Mouse (Mus musculus): ENCODE data around the gene Rcor1.
"Not testable (repeated sequence)": the region's sequence is repeated elsewhere in the genome, so short reads cannot be mapped to it uniquely, and the experiment has no call there.

Gene Rcor1

DNA sequence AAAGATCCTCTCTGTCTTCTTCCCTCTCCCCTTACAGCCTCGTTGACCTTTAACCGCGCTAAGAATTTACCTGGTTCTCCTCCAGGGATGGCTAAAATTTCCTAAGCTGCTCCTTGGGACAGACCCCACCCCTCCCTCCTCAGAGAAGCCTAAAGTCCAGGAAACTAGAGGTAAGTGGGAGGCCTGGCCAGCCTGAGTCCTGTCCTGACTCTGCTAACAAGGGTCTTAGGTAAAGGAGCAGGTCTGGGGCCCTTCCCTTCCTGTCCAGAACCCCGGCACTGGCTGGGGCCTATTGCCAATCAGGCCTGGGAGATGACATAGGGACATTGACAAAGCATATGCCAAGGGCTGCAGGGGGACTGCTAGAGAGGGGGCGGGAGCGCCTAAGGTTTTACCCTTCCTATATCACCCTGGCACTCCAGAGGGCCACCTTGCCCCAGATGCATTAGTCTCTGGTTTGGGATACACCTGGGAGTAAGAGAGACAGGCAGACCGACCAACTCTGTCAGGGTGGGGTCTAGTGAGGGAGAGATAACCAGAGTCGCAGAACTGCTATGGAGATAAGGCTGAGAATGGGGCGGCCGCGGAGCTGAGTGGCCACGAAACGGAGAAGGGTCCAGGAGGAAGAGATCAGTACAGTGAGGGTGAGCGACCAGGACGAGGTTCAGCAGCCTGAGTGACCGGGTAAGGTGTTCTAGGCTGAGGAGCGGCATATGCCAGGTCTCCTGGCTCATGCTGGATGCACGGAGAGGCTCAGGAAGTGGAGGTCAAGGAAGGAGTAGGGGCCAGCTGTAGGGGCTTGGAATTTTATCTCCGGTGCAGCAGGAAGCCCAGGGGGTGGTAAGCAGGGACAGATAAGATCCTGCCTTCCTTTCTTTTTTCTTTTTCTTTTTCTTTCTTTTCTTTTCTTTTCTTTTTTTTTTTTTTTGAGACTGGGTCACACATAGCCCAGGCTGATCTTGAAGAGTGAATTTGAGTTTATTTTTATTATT, 10.7 kb upstream of the Rcor1 start:
- DNase-seq = no peak

DNA sequence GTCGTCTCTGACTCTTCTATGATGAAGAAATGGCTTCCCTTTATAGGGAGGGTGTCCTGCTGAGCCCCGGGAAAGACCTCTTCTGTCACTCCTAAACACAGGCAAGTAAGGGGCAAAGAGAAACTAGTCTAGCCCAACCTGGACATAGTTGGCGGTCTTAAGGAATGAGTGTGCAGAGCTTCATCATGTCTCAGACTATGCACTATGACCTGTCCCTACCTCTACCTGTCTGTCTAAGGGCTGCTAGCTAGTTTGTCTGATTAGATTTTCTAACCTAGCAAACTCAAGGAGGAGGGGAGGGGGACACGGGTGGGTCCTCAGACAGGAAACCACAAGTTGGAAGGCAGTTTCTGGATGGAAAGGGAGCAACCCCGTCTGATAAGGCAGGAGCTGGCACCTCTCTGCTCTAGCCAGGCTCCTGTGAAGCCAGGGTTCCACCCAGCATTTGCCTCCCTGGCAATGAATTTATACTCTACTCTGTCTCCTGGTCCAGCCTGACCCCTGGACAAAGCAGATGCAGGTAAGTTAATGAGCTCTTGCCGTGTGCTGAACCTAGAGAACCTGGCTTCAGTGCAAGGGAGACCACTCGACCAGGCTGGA, 9.8 kb upstream of the Rcor1 start:
- DNase-seq = no peak

- DNase-seq = no peak
These were observed 6.3 kb upstream of the Rcor1 start for GRCm38 (mm10) chr12:111032839-111033238.

DNA sequence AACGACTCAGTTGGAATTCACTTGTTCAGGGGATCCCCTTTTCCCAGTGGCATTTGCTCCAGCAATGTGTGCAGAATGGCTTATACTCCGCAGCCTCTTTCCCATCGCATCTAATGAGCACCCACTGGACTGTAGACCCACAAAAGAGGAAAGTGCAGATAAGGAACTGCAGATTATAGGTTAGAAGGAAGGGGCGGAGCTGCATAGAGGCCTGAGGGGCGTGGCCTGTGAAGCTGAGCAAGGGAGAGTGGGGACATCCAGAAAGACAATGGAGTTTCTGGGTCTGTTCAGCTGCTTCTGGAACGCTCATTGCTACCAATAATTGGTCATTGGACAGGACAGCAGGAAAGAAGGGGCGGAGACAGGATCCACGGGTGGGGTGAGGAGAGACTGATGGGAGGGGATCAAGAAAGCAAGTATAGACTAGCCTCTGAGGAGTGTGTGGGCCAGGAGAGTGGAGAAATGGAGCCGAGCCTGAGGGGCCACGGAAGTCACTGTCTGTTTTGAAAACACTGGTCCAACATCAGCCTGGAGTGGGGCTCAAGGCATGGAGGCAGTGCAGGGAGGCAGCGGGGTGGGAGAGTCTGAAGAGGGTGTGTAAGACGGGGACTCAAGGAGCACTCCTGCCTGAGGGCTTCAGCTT, 3.8 kb upstream of the Rcor1 start:
- DNase-seq = no peak

DNA sequence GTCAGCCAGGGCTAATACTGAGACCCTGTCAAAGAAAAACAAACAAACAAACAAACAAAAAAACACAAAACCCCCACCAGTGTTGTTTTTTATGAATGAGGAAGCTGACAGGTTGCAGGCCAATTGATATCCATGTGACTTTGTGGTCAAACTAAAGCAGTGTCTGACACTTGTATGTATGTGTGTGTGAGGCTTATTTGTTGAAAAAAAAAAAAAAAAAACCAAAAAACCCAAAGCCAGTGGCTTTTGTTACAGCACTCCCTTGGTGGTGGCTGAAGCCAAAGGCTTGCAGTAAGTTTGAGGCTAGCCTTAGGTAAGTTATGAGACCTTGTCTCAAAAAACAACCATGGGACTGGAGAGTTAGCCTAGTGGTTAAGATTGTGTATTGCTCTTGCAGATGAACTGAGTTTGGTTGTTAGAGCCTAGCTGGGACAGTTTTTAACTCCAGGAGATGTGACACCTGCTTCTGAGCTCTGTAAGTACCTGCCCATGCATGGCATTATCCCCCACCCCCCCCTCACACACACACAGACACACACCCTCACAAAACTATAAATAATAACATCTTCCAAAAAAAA, 2.9 kb upstream of the Rcor1 start:
- no peak for DNase-seq

GRCm38 (mm10) chr12:111037241-111038180, 1.6 kb upstream of the Rcor1 start:
- peak; percentile 67 for DNase-seq

- DNase-seq = no peak
These were observed 748 bp upstream of the Rcor1 start for GRCm38 (mm10) chr12:111038231-111038975.

GRCm38 (mm10) chr12:111039771-111040530, 800 bp downstream of the Rcor1 start:
- DNase-seq = peak; percentile 45

- DNase-seq = no peak
These were observed 1.3 kb downstream of the Rcor1 start for GRCm38 (mm10) chr12:111040531-111040860.

DNA sequence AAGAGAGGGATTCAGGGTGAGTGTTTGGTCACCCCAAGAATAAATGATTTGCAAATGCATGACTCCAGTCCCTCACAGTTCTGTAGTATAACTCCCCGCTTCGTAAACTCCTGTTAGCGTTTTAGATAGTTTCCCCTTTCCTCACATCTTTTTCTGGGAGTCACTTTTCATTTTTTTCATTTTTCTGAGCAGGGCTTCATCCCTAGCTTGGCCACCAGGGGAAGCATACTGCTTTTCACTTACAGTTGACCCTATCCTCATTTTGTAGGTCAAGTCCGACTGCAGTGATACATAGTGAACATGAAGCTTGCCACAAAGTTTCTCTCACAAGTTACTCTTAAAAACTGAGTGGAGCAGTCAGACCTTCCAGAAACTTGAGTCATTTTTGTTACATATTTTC, 2.0 kb downstream of the Rcor1 start:
- DNase-seq = peak; percentile 67

DNA sequence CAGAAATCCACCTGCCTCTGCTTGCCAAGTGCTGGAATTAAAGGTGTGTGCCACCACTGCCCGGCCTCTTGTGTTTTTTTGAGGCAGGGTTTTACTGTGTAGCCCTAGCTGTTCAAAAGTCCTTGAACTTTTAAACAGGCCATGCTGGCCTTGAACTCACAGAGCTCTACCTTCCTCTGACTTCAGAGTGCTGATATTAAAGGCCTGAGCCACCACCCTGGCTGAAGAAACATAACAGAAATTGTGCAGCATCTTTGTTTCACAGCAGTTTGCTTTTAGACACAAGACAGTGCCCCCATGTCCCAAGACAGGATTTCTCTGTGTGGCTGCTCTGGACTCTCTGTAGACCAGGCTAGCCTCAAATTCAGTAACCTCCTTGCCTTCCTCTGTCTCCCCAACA, 3.2 kb downstream of the Rcor1 start:
- DNase-seq = no peak

- DNase-seq = no peak
These were observed 5.7 kb downstream of the Rcor1 start for GRCm38 (mm10) chr12:111044880-111045279.

- DNase-seq = no peak
These were observed 7.7 kb downstream of the Rcor1 start for GRCm38 (mm10) chr12:111046866-111047265.

DNA sequence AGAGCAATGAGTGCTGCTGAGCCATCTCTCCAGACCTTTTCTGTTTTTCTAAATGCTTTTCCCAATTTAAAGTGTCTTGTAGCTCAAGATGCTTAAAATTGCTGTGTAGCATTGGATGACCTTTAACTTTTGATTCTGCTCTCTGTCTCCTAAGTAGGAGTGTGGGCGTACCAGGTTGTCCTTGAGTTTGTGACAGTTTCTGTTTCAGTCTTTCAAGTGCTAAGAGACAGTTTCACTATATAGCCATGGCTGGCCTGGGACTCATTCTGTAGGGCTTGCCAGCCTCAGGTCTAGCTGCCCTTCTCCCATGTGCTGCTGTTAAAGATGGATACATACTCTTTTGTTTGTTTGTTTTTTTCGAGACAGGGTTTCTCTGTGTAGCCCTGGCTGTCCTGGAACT, 9.1 kb downstream of the Rcor1 start:
- DNase-seq = no peak

DNA sequence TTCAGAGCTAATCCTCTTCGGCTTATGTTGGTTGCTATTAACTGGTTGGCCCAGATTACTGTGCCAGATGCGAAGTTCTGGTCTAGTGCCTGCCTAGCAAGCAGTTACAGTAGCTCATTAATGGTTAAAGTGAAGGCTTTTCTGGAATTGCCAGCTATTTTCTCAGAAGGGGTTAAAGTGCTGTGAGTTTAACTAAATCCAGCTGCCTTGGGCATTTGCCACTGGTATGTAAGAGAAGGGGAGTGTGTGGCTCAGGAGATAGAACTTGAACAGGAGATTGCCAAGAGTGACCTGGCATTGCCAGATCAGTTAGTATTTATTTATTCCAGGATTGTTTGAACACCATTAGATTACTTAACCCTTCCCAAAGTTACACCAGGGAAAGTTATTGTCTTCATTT, 11.1 kb downstream of the Rcor1 start:
- DNase-seq = peak; percentile 88

GRCm38 (mm10) chr12:111063361-111063760, 24.2 kb downstream of the Rcor1 start:
- DNase-seq = no peak

- DNase-seq = no peak
These were observed 25.1 kb downstream of the Rcor1 start for GRCm38 (mm10) chr12:111064220-111064619.

DNA sequence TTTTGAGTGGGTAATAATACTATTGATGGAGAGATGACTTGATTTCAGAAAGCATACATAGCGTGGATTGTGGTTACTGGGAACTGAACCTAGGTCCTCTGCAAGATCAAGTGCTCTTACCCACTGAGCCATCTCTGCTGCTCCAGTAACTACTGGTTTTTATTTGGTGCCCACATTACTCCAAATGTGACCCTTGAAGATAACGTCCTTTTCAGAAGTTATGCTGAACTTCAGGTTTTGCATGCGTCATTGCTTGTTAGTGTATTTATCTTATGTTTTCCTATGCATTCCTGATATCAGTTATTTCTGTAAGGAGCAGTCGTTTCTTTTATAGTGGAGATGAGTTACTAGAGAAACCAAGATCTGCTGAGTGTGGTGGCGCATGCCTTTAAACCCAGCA, 26.2 kb downstream of the Rcor1 start:
- DNase-seq = no peak

- no peak for DNase-seq
These were observed 28.7 kb downstream of the Rcor1 start for GRCm38 (mm10) chr12:111067816-111068215.

DNA sequence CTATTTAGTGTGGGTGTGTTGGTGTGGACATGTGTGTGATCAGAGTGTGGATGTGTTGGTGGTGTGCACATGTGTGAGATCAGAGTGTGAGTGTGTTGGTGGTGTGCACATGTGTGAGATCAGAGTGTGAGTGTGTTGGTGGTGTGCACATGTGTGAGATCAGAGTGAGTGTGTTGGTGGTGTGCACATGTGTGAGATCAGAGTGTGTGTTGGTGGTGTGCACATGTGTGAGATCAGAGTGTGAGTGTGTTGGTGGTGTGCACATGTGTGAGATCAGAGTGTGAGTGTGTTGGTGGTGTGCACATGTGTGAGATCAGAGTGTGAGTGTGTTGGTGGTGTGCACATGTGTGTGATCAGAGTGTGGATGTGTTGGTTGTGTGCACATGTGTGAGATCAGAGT, 30.1 kb downstream of the Rcor1 start:
- not testable (repeated sequence) for DNase-seq

GRCm38 (mm10) chr12:111071009-111071408, 31.9 kb downstream of the Rcor1 start:
- DNase-seq = no peak
